Mouse (Mus musculus) testis, adult 2 months (tissue): ENCODE measurements around the gene R3hdm2.

Source experiments
- CTCF ChIP-seq: fragments of 200-500 bp; IDR thresholded peaks from 2 replicates; pipeline ENCODE4 v1.5.1; 2012; ENCODE audit warnings: low read depth, mild to moderate bottlenecking, inconsistent platforms, low read length, moderate library complexity; ENCODE audit not compliant: control insufficient read depth, insufficient read depth, insufficient replicate concordance
- POLR2A ChIP-seq: fragments of 200-500 bp; IDR thresholded peaks from 2 replicates; pipeline ENCODE4 v1.6.1; 2012; ENCODE audit warnings: low read depth, mild to moderate bottlenecking, inconsistent platforms, low read length, moderate library complexity; ENCODE audit not compliant: control insufficient read depth

- TF ChIP-seq CTCF (no peak), POLR2A (no peak)
Observed at GRCm38 (mm10) chr10:127349810-127350209, 30.3 kb upstream of the R3hdm2 start.
